Mouse (Mus musculus) thymus, postnatal 36 days (tissue): ENCODE measurements around the gene Prm1.
"Not testable (repeated sequence)": the region's sequence is repeated elsewhere in the genome, so short reads cannot be mapped to it uniquely, and the experiment has no call there.

Experiments used
- DNase-seq, 2 experiments: peaks; one replicate each; pipeline ENCODE4 v3.0.0; 2022; ENCODE audit warnings: mixed read lengths in 2 of 2

The Prm1 gene

DNA sequence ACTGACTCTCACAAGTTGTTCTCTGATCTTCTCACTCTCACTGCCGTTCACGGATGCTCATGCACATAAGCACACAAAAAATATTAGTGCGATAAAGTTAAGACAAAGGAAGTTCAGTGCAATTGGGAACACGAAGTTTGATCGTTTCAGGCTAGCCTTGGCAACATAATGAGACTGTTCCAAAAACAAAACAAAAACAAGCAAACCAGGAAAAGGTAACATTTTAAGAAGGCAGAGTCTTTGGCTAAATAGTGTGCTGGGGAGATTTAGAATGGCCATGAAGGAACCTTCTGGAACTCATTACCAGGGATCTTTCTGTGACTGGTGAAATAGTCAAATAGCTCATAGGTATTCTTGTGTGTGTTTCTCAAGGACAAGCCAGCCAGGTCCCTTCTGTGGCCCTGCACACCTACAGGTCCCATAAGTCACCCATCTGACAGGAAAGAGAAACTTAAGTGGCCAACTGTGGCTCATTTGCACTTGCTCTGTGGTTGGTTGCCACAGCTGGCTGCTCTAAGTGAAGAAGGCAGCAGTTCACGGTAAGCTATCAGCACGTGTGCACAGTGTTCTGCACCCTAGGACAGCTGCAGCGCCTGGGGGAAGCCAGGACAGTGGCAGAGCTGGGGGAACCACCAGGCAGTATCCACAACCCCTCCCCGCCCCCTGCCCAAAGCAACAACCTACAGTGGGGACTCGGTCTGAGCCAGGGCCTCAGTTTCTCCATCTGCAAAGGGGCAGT lies at the start of gene Prm1:
TSS of gene Prm1 (minus strand) at position 51 of the 739 bp plus-strand sequence.
- DNase-seq = peak; percentile 74 to 85

DNA sequence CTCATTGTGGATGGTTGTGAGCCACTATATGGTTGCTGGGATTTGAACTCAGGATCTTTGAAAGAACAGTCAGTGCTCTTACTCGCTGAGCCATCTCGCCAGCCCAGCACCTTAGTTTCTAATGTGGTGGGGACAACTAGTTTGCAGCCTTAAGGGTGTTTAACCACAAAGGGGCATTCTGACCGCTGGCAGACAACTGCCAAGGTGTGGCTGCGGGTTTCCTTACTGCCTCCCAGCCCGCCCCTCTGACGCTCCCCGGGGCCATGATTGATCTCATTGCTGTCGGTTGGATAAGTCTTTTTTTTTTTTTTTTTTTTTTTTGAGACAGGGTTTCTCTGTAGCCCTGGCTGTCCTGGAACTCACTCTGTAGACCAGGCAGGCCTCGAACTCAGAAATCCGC lies 46.6 kb upstream of the Prm1 start:
- DNase-seq = not testable (repeated sequence)

DNA sequence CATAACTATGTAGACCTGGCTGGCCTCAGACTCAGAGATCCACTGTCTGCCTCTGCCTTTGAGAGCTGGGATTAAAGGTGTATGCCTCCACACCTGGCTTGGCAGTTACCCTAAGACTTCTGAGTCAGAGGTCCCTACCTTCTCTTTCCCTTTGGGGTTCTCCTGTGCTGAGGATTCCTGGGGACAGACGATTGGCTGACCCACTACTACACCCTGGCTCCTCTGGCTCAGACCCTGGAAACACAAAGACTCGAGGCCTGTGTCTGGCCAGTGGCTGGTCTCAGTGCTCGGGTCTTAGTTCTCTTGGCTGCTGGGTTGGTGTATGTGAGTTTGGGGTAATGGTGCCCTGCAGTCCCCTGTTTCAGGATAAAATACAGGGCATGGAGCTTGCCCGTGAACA lies 45.3 kb upstream of the Prm1 start:
- DNase-seq = no peak

GRCm38 (mm10) chr16:10849965-10850861 lies 44.6 kb upstream of the Prm1 start:
- DNase-seq = no peak

- DNase-seq = peak; percentile 79
These were observed 40.9 kb upstream of the Prm1 start for GRCm38 (mm10) chr16:10846503-10846902.

DNA sequence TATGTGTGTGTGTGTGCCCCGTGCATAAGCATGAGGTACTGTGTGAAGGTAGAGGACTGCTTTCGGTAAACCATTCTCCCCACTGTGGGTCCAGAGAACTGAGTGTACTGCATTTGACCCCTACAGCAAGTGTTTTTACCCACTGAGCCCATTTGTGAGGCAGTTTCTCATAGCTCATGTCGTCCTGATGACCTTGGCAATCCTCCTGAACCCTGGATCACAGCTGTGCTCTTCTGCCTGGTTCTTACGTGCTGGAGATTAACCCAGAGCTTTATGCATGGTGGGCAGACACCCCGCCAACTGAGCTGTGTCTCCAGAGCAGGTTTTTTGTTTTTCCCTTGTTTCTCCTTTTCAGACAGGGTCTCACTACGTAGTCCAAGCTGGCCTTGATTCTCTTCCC lies 40.3 kb upstream of the Prm1 start:
- DNase-seq = no peak

GRCm38 (mm10) chr16:10844319-10844670 lies 38.7 kb upstream of the Prm1 start:
- DNase-seq = no peak

DNA sequence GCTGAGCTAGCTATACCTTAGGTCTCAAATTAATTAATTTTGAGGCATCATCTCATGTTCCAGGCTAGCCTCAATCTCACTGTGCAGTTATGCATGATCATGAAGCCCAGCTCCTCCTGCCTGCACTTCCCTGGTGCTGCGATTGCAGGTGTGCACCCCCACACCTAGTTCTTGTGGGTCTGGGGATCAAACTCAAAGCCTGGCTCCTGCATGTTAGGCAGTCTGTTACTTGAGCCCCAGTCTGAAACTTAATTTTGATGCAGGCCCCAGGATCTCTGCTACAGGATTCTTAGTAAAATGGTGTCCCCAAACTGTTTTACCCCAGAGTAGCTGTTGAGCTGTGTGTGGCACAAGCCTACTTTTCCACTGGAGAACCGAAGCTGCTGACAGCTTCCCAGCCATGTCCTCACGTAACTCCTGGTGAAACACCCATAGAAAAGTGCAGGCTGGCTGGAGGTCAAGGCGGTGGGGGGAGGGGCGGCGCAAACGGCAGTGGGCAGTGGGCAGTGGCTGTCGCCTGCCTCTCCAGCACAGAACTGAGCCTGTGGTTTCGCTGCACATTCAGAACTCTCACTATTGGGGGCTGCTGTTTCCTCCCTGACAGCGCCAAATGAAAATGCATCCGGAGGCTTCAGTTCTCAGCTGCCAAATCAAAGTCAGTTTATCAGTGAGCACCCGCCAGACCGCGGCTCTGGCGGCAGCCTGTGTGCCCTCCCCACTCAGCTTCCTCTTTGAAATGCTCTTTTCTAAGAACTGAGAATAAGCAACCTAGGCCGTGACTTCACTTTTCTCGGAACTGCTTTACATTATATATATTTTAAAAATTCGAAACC lies 38.1 kb upstream of the Prm1 start:
- DNase-seq = peak; percentile 76 to 87

GRCm38 (mm10) chr16:10842282-10842855 lies 36.7 kb upstream of the Prm1 start:
- no peak for DNase-seq

DNA sequence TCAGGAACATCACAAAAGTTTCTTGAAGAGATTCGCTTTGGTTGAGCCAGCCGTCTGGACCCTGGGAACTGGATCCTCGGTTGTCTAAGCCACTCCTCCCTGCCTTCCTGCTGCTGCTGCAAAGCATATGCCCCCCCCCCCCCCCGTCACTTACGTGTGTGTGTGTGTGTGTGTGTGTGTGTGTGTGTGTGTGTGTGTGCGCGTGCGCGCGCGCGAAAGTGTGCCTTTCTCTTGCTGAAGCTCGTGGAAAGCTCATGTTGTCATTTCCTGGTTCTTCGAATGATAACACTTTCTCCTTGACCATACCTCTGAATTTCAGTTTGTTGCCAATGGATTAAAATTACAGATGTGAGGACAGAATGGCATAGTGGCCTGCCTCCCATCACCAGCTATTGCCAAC lies 34.4 kb upstream of the Prm1 start:
- DNase-seq = no peak

DNA sequence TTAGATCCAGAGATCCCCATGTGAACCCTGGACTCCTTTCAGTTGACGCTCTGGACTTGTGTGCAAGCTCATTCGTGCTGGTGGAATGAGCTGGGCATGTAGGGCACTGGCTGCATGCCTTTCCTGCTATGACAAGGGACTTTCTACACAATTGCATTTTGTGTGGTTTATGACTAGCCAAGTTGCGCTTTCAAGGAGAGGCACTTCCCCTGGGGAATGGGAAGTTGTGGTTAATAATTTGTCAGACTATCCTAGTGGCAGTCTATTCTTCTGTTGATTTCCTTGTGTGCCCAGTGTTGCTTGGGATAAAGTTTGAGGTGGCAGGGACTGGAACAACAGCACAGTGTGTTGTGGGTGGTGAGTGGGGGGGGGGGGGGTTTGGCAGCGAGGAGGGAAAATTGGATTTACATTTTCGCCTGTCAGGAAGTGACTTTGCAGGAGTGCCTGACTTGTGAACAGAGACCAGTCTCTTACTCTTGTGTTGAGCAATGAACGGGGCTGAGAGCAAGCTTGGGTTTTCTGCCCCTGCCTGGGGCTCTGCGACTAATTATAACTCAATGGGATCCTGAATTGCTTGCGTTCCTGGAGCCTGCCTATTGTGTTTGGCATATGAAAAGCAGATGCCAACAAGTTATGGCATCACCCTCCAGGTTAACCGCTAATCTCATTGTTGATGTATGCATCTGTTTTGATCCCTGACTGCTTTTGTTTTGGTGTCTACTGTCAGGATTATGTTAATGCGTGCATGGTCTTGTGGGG lies 33.0 kb upstream of the Prm1 start:
- DNase-seq = no peak

DNA sequence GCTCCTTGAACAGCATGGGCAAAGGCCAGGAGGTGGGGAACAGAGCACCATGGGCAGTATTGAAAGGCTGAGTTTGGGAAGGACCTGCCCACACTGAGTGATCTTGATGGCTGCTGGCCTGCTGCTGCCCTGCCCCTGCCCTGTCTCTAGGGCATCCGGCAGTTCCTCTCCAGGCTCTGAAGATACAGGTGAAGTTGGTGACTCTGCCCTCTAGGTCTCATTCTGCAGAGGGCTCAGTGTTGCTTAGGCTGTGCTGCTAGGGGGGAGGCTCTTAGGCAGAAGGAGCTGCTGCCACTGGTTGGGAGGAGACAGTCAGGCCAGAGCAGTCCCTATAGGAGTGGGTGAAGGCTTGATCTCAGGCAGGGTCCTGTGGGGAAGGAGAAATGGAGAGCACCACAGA lies 32.3 kb upstream of the Prm1 start:
- peak; percentile 67 to 79 for DNase-seq

GRCm38 (mm10) chr16:10837250-10837649 lies 31.6 kb upstream of the Prm1 start:
- DNase-seq = no peak

DNA sequence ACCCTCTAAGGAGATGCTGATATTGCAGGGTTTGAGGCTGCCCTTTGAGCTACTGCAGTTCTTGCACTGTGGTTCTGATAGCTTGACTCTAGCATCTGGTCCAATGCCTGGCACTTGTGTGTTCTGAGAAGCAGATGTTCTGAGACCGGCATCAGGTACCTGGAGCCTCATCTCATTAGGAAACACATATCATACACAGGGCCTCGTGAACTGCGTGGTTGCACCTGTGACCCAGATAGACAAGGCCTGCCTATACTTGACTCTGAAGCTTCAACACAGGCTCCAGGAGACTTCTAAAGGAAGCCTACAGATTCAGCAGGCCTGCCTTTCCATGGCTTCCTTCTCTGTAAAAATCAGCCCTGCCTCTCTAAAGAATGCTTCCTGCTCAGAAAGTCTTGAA lies 30.7 kb upstream of the Prm1 start:
- DNase-seq = peak; percentile 66 to 81

DNA sequence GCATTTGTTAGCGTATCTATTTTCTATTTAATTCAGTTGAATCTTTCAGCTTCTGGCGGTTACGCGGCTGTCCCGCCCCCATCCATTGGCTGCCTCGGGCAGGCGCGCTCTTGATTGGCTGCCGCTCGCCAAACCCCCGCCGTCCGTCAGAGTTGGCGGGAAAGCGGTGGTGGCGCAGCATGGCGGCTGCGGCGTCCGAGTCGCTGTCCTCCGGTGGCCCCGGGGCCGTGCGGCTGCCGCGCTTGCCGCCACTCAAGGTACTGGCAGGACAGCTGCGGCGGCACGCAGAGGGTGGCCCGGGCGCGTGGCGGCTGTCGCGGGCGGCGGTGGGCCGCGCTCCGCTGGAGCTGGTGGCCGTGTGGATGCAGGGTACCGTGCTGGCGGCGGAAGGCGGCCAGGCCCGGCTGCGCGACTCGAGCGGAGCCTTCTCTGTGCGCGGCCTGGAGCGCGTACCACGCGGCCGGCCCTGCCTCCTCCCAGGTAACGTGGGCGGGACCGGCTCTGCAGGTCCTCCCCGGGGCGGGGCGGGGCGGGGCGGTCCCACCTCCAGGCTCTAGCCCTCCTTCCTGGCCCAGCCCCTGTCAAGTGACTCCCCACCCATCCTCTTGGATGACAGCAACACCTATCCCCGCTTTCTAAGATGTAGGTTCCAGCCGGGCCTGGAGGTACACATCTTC lies 29.4 kb upstream of the Prm1 start, which contains the start of gene Rmi2:
TSS of gene Rmi2 (plus strand) at position 149 of the 677 bp plus-strand sequence.
- peak; percentile 90 to 93 for DNase-seq

GRCm38 (mm10) chr16:10834542-10834910 lies 28.9 kb upstream of the Prm1 start:
- DNase-seq = no peak

DNA sequence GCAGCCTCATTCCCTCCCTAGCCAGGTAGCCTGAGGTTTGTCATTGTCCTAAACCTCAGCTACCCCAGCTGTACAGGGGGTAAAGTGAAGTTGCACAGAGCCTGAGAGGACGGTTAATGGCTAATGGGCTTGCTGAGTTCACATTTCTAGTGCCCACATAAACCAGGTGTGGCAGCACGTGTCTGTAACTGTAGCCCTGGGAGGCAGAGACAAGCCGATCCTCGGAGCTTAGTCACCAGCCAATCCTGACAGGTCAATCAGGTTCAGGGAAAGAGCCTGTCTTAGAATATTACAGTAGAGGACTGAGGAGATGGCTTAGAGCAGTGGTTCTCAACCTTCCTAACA lies 22.8 kb upstream of the Prm1 start:
- DNase-seq = peak in 1 of 2 experiments; percentile 48

GRCm38 (mm10) chr16:10827766-10828460 lies 22.3 kb upstream of the Prm1 start:
- peak; percentile 52 to 54 for DNase-seq

- peak; percentile 52 to 56 for DNase-seq
These were observed 21.6 kb upstream of the Prm1 start for GRCm38 (mm10) chr16:10827269-10827668.

DNA sequence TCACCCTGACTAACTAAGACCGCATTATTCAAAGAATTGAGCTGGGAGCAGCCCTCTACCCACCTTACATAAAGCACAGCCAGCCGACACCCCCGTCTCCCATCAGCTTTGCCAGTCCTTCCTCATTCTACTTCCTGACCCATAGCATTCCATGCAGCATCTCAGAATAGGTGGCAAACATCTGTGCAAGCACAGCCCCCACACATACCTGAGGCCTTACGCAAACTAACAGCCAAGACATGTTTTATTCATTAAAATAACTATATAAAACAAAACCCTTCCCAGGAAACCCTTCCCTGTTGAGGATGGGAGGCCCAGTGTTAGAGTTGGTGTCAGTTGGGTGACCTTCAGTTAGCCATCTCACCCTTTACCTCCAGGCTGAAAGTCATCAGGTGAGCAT lies 20.2 kb upstream of the Prm1 start:
- no peak for DNase-seq

- no peak for DNase-seq
These were observed 18.9 kb upstream of the Prm1 start for GRCm38 (mm10) chr16:10824536-10824935.
